Mouse (Mus musculus) thymus, adult 2 months (tissue): ENCODE data around the gene Smim12. TPM values are rescaled to one million over a fixed set of nuclear protein-coding genes. Genes with fewer than 3 reads are reported as not detected.

Source experiments
- DNase-seq: peaks from one replicate; pipeline ENCODE4 v3.0.0; 2021
- H3K27ac ChIP-seq: fragments of 200-500 bp; 2 replicates; pipeline ENCODE4 v1.5.1; 2012; ENCODE audit warnings: low read length, control low read depth; ENCODE audit not compliant: control insufficient read depth, insufficient read depth
- H3K27me3 ChIP-seq: fragments of 200-500 bp; 2 replicates; pipeline ENCODE4 v1.6.1; 2012; ENCODE audit warnings: mild to moderate bottlenecking, low read length, moderate library complexity, mixed read lengths; ENCODE audit not compliant: control insufficient read depth, insufficient read depth
- H3K36me3 ChIP-seq: fragments of 200-500 bp; 2 replicates; pipeline ENCODE4 v1.6.1; 2012; ENCODE audit warnings: mild to moderate bottlenecking, low read length, moderate library complexity; ENCODE audit not compliant: control insufficient read depth, insufficient read depth
- H3K4me1 ChIP-seq: fragments of 200-500 bp; replicated peaks from 2 replicates; pipeline ENCODE4 v1.6.1; 2012; ENCODE audit warnings: low read length; ENCODE audit not compliant: control insufficient read depth, insufficient read depth
- H3K4me3 ChIP-seq: fragments of 200-500 bp; 2 replicates; pipeline ENCODE4 v1.5.1; 2012; ENCODE audit warnings: mild to moderate bottlenecking, low read length, control low read depth, moderate library complexity; ENCODE audit not compliant: control insufficient read depth, insufficient read depth
- CTCF ChIP-seq: fragments of 200-500 bp; IDR thresholded peaks from 2 replicates; pipeline ENCODE4 v1.5.1; 2012; ENCODE audit warnings: mild to moderate bottlenecking, control low read depth, low read length, moderate library complexity, borderline replicate concordance; ENCODE audit not compliant: control insufficient read depth, poor library complexity, insufficient read depth; ENCODE audit errors: extremely low read depth
- POLR2A ChIP-seq: fragments of 200-500 bp; IDR thresholded peaks from 2 replicates; pipeline ENCODE4 v1.6.1; 2012; ENCODE audit warnings: mild to moderate bottlenecking, low read length, control low read depth, moderate library complexity; ENCODE audit not compliant: control insufficient read depth, poor library complexity, insufficient read depth; ENCODE audit errors: extremely low read depth
- WGBS: fragments of 180-500 bp; shearing (Covaris S2); methylation state at CpG from one replicate; pipeline ENCODE4 v1.1.7; 2018; 5-methylcytosine and 5-hydroxymethylcytosine counted together
- polyA plus RNA-seq: library from polyadenylated mRNA; depleted of rRNA; stranded (reverse); fragments of >200 nt; gene quantifications from 2 replicates; pipeline ENCODE4 v1.2.3, GENCODE M21; 2012; rRNA removed

The Smim12 gene
- polyA plus RNA-seq, 1 experiment = 32.5 TPM

DNA sequence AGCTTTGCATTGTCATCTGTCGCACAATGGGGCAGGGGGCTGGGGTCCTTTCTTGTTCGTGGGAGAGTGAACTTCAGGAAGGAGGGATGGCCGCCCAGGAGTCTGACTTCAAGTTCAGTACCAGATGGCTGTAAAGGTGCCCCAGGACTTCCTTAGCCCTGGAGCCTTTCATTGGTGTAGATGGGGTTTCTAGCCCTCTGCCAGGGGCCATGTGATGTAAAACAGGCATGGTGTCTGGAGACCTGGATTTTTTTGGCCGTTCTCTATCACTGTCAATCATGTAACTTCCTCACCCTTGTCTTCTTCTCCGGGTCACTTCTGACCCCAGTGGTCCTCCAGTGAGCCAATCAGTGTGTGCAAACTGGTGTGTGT is 20.6 kb downstream of the Smim12 start:
- 66% methylated on average over 5 of the region's 5 CpGs for WGBS
- TF ChIP-seq POLR2A (no peak), CTCF (no peak)
- Histone ChIP-seq H3K4me3 (no peak overlapping the region), H3K27ac (no peak overlapping the region), H3K4me1 (no peaks in the 10 kb centered on the region), H3K27me3 (no peaks in the 10 kb centered on the region), H3K36me3 (no peaks in the 10 kb centered on the region)
- no peak for DNase-seq

DNA sequence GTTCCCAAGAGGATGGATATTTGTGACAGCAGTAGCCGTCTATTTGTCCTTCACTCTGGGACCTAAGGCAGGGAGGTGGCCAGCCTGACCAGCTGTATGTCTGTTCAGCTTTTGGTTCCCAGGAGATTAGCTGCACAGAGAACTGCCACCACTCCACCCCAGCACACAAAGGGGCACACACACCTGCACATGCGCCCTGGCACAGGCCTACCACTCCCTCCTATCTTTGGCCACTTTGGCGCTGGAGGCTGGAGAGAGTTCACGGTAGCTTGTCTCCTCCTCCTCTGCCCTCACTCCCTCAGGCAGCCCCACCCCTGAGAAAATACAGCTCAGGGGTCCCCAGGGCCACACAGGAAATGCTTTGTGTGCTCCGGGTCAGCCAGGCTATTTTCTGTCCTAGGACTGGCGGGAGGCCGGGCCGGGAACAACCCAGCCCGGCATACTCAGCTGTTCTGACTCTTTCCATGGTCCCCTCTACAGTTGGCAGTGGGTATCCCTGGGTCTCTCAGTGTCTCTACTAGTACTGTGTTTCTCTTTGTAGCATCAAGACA is 34.9 kb downstream of the Smim12 start:
- TF ChIP-seq CTCF (no peak), POLR2A (no peak)
- Histone ChIP-seq H3K27me3 (no peaks in the 10 kb centered on the region), H3K36me3 (no peaks in the 10 kb centered on the region), H3K4me3 (no peak overlapping the region), H3K27ac (no peak overlapping the region), H3K4me1 (no peaks in the 10 kb centered on the region; the same call in 1 of the 2 replicates)
- 52% methylated on average over 9 of the region's 9 CpGs for WGBS
- DNase-seq = no peak

DNA sequence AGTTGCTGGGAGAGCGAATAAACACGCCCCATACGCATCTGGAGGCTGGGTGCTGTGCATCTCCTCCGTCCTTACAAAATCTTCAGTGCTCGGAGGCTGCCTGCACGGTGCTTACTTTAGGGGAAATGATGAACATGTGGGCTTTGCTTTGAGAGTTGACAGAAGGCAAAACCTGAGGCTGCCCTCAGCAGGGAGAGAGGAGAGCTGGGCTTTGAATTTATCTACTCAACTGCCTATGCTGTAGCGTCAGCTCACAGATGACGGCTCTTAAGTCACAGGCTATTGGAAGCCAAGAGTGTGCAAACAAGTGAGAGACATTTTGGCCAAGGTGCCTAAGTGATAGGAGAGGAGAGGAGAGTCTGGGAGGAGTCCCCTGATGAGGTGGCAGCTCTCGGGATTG is 35.7 kb downstream of the Smim12 start:
- H3K4me1 ChIP-seq = no peaks in the 10 kb centered on the region; the same call in 1 of the 2 replicates
- no peak overlapping the region for H3K4me3 ChIP-seq
- H3K27me3 ChIP-seq = no peaks in the 10 kb centered on the region
- H3K36me3 ChIP-seq = no peaks in the 10 kb centered on the region
- TF ChIP-seq CTCF = no peak
- TF ChIP-seq POLR2A = no peak
- no peak for DNase-seq
- no peak overlapping the region for H3K27ac ChIP-seq
- WGBS = 83% methylated on average over 9 of the region's 9 CpGs

DNA sequence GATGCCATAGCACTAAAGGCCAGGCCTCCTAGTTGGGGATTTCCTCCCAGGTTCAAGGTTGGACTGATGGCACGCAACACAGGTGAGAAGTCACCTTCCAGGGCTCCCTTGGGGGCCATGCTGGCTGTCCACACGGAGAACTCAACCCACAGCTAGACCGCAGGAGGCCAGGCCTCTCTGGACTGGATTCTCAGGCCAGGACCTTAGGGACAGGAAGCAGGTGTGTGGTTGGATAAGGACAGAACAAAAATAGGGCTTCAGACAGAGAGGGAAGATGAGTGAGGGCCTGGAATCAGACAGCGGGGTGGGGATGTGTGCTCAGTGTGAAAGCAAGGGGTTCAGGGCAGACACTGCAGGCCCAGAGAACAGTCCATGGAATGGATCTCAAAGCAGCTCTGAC is 43.3 kb downstream of the Smim12 start:
- Histone ChIP-seq H3K4me3 (no peak overlapping the region), H3K36me3 (no peaks in the 10 kb centered on the region), H3K27me3 (no peaks in the 10 kb centered on the region), H3K4me1 (no peaks in the 10 kb centered on the region), H3K27ac (no peak overlapping the region)
- WGBS = 57% methylated on average over 4 of the region's 4 CpGs
- TF ChIP-seq POLR2A (no peak), CTCF (no peak)
- DNase-seq = no peak

DNA sequence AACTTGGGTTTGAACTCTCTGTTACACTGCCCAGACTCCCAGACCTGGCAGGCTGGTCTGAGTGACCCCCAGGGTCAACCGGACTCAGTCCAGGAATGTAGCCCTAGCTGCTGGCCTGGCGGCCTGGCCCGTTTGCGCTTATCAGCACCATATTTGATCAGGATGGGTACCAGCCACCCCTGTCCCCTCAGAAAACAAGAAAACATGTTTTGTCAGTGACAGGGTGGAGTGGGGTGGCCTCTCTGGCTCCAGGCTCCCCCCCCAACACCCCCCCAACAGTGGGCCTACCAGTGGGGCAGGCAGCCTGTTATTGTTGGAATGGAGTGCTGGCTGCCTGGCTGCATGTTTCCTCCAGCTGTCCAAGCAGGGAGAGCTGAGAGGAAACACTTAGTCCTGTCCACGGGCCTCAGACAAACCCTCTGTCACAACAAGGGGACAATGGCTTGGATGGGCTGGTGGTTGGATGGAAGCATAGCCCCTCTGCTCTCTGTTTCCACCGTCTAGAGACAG is 45.5 kb downstream of the Smim12 start:
- no peak for DNase-seq
- Histone ChIP-seq H3K27ac (no peak overlapping the region), H3K27me3 (no peaks in the 10 kb centered on the region), H3K4me3 (no peak overlapping the region), H3K4me1 (no peaks in the 10 kb centered on the region), H3K36me3 (no peaks in the 10 kb centered on the region)
- TF ChIP-seq POLR2A = no peak
- WGBS = 76% methylated on average over 6 of the region's 6 CpGs

DNA sequence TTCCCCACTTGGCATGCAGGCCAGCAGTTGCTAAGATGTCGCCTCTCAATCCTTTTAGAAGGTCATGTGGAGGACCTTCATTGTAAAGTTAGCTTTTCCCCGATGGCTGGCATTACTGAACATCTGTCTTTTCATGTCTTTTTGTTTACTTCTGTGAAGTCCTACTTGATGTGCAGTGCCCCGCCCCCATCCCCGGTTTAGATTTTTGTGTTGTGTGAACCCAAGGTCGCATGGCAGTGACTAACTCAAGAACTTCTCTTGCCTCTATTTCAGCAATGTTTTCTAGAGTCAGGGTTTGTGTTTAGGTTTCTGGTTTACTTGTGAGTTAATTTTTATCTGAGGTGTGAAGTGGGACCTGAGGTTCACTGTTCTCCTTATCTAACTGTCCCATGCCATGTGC is 49.0 kb downstream of the Smim12 start:
- Histone ChIP-seq H3K36me3 (no peaks in the 10 kb centered on the region), H3K27me3 (no peaks in the 10 kb centered on the region), H3K27ac (no peak overlapping the region), H3K4me1 (no peaks in the 10 kb centered on the region), H3K4me3 (no peak overlapping the region)
- DNase-seq = no peak
- 90% methylated on average over 5 of the region's 5 CpGs for WGBS
- TF ChIP-seq CTCF = no peak
- no peak for TF ChIP-seq POLR2A

Other genes with a start within 250 kb of the Smim12 start
- 141 and 226 TPM in 2 replicates for gene Sfpq, start 222.5 kb upstream of the Smim12 start, polyA plus RNA-seq
- gene Zmym1, start 182.6 kb upstream of the Smim12 start, polyA plus RNA-seq = 6.2 and 6.3 TPM in 2 replicates
- 6.4 and 8.2 TPM in 2 replicates for gene Zmym6, start 166.4 kb upstream of the Smim12 start, polyA plus RNA-seq
- 11.3 and 11.9 TPM in 2 replicates for gene Tmem35b, start 120.1 kb upstream of the Smim12 start, polyA plus RNA-seq
- gene Dlgap3, start 74.6 kb upstream of the Smim12 start, polyA plus RNA-seq = 2.6 and 3.6 TPM in 2 replicates
- gene Gja4, start 70.3 kb downstream of the Smim12 start, polyA plus RNA-seq = 8.4 and 13.4 TPM in 2 replicates
- 1.8 and 2.0 TPM in 2 replicates for gene Gjb3, start 87.1 kb downstream of the Smim12 start, polyA plus RNA-seq
- 0.47 and 0.49 TPM in 2 replicates for gene Gjb4, start 110.3 kb downstream of the Smim12 start, polyA plus RNA-seq
- gene Gjb5, start 114.4 kb downstream of the Smim12 start, polyA plus RNA-seq = 0.27 and 0.78 TPM in 2 replicates